Mouse (Mus musculus) CD4-positive naive resting alpha-beta T cell, adult 57 days (primary cell): Measurements from ENCODE around the gene Atf4. TPM values are rescaled to one million over a fixed set of nuclear protein-coding genes. Genes with fewer than 3 reads are reported as not detected.

ENCODE experiments used
- total RNA-seq: library from RNA; stranded (reverse); gene quantifications from one replicate; pipeline ENCODE4 v1.2.4, GENCODE M21; 2023

The Atf4 gene
- 379 TPM for total RNA-seq

DNA sequence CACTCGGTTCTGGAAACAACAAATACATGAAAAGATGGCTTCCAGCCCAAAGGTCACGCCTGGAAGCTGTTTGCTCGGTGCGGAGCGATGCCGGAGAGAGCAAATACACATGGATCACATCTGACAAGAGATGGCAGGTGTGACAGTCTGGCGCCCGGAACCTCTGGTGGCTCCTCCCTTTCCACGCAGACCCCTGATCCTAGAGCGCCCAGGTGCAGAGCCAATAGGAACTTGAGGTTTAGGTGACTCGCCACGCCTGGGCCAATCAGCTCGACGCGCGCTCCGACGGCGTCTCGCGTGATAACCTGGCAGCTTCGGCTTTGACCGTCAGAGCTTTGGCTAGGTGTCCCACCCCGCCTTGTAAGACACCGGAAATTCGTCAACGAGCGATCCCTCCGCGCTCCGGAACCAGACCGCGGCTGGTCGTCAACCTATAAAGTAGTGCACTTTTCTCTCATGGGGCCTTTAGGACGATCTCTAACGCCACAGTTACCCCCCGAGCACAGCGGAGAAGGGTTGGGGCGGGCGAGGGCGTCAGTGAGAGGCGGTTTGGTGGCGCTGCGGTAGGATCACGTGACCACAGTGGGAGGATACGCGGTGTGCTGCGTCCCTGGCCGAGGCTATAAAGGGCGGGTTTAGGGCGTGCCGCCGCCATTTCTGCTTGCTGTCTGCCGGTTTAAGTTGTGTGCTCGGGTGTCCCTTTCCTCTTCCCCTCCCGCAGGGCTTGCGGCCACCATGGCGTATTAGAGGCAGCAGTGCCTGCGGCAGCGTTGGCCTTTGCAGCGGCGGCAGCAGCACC, at the start of gene Atf4:
Atf4 (plus strand) TSS at position 338 of the 799 bp plus-strand sequence.

DNA sequence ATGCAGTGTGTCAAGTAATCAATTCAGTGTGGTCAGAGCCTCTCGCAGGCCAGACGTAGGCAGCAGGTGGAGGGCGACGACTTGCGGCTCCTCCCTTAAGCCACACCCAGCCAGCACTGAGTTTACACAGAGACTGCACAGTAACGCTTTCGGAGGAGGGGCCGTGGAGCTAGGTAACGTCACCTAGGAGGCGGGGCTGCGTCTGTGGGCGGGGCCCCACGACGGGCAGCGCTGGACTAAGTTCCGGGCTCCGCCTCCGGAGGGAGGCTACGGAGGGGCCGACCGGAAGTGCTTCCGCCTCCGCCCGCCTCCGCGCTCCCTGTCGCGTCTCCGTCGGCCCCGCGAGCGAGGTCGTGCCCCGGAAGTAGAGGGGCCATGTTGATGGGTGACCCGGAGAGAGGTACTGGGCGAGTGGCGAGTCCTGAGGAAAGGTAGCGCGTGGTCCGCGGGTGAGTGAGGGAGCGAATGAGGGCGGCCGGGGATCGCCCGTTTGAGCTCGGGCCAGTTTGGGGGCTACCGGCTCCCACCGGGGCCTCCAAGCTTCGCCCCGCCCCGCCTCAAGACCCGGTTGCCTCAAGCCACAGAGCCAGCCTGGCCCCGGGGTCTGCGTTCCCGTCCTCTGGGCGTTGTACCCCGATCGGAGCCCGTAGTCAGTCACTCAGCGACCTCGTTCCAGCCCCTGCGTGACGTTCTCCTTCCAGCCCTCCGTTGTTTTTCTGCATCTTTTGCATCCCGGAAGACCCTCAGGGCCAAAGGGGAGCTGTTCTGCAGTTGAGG, 21.1 kb upstream of the Atf4 start, which contains the start of gene Mief1:
Mief1 (plus strand) TSS at position 286 of the 777 bp plus-strand sequence.

DNA sequence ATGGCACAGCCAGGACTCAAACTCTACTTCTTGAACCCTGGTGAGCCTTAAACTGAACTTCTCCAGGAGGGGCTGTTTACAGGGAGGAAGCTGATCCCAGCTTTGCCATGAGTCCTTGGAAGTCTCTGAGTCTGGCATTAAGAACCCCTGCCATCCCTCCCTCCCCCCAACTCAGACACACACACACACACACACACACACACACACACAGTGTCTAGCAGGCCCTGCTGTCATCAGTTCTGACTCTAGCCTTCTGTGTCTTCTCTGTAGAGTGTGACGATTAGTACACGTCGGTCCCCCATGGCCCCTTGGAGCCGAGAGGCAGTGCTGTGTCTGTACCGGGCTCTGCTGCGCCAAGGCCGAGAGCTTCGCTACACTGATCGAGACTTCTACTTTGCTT, 19.4 kb upstream of the Atf4 start, which contains the start of gene AC140267.1:
AC140267.1 (plus strand) TSS at position 301 of the 400 bp plus-strand sequence.

DNA sequence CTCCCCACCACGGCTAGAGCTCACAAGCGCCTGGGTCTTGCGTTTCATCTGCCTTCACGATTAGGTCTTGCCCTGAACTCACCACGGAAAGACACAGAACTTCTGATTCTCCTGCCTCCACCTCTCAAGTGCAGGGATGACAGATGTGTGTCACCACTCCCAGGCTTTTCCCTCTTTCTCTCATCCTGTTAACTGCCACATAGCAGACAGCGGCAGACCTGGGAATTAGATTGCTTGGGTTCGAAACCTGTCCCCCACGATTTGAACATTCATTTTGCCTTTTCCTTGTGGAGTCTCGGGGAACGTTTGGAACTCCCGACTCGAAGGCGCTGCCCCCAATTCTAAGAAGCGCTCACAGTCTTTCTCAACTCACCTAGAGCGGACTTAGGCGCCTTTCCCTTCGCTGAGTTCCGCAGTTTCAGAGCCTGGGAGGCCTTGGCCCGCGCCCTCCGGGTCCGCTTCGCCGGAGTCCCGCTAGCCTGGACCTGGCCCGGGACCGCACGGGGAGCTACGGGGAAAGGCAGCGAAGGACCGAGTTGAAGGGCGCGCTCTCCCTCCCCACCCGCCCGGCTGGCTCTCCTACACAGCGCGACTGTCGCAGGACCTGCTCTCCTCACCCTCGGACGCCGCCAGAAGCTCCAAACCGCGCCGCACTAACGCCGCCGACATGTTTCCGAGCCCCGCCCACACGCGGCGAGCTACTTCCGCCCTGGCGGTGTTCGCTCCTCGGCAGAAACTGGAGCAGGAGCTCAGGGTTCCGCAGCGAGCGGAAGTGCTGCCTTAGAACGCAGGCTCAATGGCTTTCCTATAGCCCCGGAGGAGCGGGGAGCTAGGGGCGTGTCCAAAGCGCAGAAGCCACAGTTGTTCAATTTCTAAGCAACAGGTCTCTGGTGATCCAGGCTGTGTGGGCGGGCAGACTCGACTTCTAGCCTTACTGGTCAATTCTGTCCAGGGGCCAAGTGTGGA, 8.9 kb downstream of the Atf4 start, which contains the start of gene Rps19bp1:
Rps19bp1 (minus strand) TSS at position 706 of the 966 bp plus-strand sequence.

DNA sequence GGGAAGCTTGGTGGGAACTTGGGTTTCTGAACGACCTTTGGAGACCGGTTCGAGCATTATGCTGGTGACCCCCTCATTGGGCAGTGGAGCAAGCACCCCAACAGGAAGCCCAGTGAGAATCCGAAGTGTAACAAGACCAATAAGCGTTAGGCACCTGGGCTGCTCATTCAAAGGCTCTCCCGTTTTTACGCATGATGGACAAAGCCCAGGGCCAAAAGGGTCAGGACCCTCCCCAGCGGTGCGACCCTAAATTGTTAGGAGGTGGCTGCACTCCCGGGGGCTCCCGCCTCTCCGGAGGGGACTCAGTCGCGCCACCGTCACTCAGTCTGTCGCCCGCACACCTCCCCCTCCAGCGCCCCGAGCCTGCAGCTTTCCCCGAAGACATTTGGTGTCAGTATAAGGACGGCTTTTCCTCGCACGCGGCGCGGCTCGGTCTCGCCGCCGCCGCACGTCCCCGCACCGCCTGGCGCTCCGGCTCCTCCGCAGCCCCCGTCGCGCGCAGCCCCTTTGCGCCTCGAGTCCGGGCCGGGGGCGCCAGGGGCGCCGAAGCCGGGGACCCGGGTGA, 31.9 kb downstream of the Atf4 start, which contains the start of gene Cacna1i:
Cacna1i (plus strand) TSS at position 388 of the 565 bp plus-strand sequence.

Other genes starting within 250 kb of the Atf4 start
- 1.7 TPM for gene Pdgfb, start 240.2 kb upstream of the Atf4 start, total RNA-seq
- gene Syngr1, start 163.8 kb upstream of the Atf4 start, total RNA-seq: 0.18 TPM
- gene Rpl3, start 163.3 kb upstream of the Atf4 start, total RNA-seq: 1,364 TPM
- gene Tab1, start 122.1 kb upstream of the Atf4 start, total RNA-seq: 22.7 TPM
- 0.33 TPM for gene Mgat3, start 81.5 kb upstream of the Atf4 start, total RNA-seq
- 51.3 TPM for gene Mief1, start 21.2 kb upstream of the Atf4 start, total RNA-seq
- gene AC140267.1, start 19.3 kb upstream of the Atf4 start, total RNA-seq: not detected
- gene Rps19bp1, start 9.1 kb downstream of the Atf4 start, total RNA-seq: 29.4 TPM
- gene Cacna1i, start 32.1 kb downstream of the Atf4 start, total RNA-seq: 2.7 TPM